Mouse (Mus musculus): ENCODE measurements at regions not wholly inside any gene's neighbourhood (a gene's known extent, or its start where the extent isn't known, plus 50 kb on each side); places are given as distances from the start of the nearest gene placed in this dataset.

- DNase-seq (ENCODE audit: low spot score in 2 of 2): no peak
- intact Hi-C loops (cut with DNase I): no loop called here
Measured at GRCm38 (mm10) chr16:7544067-7544466, 880.9 kb downstream of the Tmem114 start.

DNA sequence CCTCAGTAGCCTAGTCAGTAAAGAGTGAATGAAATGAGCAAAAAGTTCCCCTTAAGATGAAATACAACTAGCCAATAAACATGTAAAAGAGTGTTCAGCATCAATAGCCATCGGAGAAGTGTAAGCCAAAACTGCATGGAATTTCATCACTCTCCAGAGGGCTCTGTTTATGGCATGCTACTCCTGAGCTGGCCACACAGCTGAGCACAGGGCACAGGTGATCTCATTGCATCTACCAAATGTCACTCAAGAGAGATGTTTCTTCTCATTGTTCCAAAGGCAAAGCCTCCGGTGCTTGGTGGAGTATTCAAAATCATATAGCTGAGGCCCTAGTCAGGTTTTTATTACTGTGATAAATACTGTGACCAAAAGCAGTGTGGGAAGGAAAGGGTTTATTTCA, 895.1 kb downstream of the Tmem114 start:
- intact Hi-C loops (cut with DNase I): no loop called here
- DNase-seq (ENCODE audit: low spot score in 2 of 2): no peak

GRCm38 (mm10) chr16:7528963-7529362, 896.0 kb downstream of the Tmem114 start:
- intact Hi-C loops (cut with DNase I): no loop called here
- no peak for DNase-seq (ENCODE audit: low spot score in 2 of 2)

DNA sequence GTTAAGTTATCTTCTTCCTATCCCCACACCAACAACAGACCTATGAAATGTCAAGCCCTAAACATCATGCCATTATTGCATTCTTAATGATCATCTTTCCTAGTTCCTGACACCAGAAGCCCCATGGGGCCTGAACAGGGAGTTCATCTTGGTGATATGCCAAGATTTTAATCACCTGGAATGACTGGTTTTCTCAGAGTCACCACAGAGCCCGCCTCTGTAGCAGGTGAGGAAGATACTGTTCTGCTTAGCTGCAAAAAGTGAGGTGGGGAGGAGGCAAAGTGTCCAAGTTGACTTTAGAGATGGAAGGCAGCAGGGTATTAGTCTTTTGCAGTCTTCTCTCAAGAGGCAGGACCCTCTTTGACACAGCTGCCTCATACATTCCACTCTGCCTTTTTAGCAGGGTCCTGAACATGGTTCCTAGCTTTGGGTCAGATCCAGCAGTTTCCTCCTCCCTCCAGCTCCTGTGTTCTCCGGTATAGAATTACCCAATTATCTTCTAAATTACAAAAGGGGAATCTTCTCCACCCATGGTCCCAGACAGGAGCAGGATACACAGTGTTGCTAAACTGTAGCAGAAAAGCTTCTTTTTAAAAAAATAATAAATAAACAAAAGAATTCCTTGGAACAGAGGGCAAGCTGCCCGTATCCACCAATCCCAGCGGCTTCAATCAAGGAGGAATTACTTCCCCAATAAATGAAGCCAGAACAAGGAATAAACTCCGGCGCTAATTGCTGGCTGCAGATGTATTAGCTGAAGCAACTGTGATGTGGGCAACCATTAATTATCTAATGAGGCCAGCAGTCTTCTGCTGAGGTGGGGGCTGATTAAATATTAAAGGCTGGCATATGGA, 896.8 kb downstream of the Tmem114 start:
- intact Hi-C loops (cut with DNase I): no loop called here
- no peak for DNase-seq (ENCODE audit: low spot score in 2 of 2)

GRCm38 (mm10) chr16:7518711-7519110, 906.2 kb downstream of the Tmem114 start:
- intact Hi-C loops (cut with DNase I): no loop called here

More at GRCm38 (mm10) chr16:7518711-7519110, 906.2 kb downstream of the Tmem114 start:
- no peak for DNase-seq (ENCODE audit: low spot score in 2 of 2)
